Mouse (Mus musculus) left cerebral cortex, postnatal 14 days (tissue): ENCODE results near the gene Large1. TPM values are rescaled to one million over a fixed set of nuclear protein-coding genes. Genes with fewer than 3 reads are reported as not detected.
A peak's percentile ranks its signal among the peaks of the same experiment; 100 is the strongest.

Experiments
- DNase-seq, 2 experiments: peaks; one replicate each; pipeline ENCODE4 v3.0.0; 2021 to 2022; ENCODE audit warnings: low spot score in 2 of 2, mixed read lengths in 1 of 2
- intact Hi-C: fragments of 180-260 bp; cut with DNase I; formaldehyde crosslinking; loops from one replicate; pipeline ENCODE4 v1.15.1; 2025
- microRNA-seq, 2 experiments: library from miRNA; unstranded; fragments of <30 nt; microRNA quantifications; one replicate each; pipeline ENCODE4 v1.2.0; 2022
- total RNA-seq, 2 experiments: library from RNA; stranded (reverse); gene quantifications; 2 replicates each; pipeline ENCODE4 v1.2.3; 2021

The Large1 gene
- total RNA-seq, 2 experiments from 2014 or later, result 157 to 166 TPM

DNA sequence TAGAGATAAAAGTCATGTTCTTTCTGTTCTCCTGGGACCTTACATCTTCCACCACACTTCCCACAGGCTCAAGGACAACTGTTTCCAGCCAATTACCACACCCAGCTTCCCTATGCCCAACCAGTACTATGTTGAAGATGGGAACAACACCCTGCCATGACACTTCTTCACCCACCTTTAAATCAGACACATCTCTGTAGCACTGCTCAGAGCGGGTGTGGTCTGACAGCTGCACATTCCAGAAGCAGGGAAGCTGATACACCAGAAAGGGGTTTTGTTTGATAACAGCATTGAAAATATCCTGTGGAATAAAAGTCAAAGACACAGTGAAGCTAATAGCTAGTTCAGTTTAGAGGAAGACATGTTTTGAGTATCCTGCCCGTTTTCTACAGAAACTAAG, 470.3 kb downstream of the Large1 start:
- intact Hi-C loops, result no loop called here

GRCm38 (mm10) chr8:72873411-72873810, 479.9 kb downstream of the Large1 start:
- DNase-seq, result no peak
- intact Hi-C loops, result no loop called here

More for the DNA sequence above, 470.3 kb downstream of the Large1 start:
- no peak for DNase-seq

- no peak for DNase-seq
- intact Hi-C loops, result no loop called here
These were observed 506.5 kb downstream of the Large1 start for GRCm38 (mm10) chr8:72846881-72847280.

GRCm38 (mm10) chr8:72835863-72836262, 517.5 kb downstream of the Large1 start:
- intact Hi-C loops, result no loop called here
- DNase-seq, result no peak

DNA sequence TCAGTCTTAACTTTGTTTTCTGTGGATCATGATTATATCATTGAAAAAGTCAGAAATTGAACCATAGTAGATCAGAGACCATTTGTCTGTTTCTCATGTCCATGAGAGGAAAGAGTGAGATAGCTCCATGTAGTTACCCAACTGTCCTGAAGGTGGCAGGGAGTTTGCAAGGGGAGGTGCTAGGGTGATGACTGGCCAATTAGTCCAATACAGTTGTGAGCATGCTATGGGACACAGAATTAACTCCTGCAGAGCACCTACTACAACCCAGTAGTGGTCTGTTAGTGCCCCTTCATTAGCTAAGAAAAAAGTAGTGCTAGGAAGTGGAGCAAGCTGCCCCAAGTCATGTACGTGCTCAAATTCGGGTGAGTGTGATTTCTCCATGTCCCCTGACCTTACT, 520.2 kb downstream of the Large1 start:
- no peak for DNase-seq
- intact Hi-C loops, result no loop called here

GRCm38 (mm10) chr8:72832371-72832770, 521.0 kb downstream of the Large1 start:
- DNase-seq, result no peak
- intact Hi-C loops, result no loop called here

DNA sequence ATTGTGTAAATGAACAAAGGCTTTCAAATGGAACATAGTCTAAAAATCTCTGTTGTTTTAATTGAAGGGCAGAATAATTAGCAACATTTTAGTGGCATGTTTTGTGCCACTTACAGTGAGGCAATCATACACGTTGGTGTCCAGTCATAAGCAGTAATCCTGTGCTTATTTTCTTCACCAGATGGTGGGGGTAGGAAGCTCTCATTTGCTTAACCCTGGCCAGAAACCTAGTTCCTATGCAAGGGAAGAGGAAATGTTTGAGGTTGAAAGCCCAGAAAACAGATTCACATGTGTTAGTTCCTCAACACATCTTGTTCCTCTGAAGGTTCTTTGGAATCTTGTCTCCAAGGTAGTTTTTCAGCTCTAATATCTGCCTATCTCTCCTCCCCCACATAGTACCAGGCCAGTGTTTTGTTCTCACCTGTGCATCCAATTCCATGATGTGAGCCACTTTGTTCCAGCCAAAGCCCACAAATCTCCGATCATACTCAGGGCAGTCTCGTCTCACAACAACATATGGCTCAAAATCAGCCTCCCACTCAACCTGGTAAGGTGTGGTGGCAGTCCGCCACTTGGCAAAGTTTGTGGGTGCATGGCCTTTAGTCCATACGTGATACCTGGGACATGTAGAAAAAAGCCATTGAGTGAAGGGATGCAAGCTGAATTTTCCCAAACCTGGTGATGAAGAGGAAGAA, 535.5 kb downstream of the Large1 start:
- no peak for DNase-seq
- intact Hi-C loops, result no loop called here

DNA sequence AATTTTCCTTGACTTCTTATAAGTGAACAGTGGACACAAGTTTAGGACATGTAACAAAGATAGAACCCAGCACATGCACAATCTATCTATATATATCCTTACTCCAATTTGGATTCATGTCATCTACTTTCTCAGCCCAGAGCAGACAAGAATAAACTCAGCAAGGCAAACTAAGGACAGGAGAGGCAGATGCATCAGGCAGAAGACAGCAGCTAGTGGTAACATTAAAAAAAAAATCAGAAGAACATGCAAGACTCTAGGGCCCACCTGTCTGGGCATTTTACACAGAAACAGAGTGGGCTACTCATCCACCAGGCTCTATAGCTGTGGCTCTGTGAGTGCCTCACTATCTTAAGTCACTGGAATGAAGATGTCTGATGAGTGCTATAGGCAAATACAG, 536.7 kb downstream of the Large1 start:
- peak in 1 of 2 experiments; percentile 55 for DNase-seq
- intact Hi-C loops, result no loop called here

DNA sequence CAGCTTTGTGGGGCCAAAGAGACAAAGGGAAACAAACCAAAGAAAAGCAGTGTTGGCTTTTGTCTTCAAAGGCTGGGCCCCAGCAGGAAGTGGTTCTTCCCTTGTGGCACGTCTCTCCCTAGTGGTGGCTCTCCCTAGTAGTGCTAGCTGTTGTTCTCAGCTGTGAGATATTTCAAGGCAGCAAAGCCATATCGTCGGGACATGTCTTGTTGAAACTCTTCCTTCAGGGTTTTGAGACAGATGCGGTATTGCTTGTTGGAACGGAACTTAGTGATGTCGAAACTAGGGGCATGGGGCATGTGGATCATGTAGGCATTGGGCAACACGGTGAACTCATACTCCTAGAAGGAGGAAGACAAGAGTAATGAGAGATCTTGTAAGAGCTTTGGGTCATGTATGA, 537.7 kb downstream of the Large1 start:
- intact Hi-C loops, result no loop called here
- no peak for DNase-seq

- DNase-seq, result no peak
- intact Hi-C loops, result no loop called here
These were observed 540.6 kb downstream of the Large1 start for GRCm38 (mm10) chr8:72812690-72813089.

DNA sequence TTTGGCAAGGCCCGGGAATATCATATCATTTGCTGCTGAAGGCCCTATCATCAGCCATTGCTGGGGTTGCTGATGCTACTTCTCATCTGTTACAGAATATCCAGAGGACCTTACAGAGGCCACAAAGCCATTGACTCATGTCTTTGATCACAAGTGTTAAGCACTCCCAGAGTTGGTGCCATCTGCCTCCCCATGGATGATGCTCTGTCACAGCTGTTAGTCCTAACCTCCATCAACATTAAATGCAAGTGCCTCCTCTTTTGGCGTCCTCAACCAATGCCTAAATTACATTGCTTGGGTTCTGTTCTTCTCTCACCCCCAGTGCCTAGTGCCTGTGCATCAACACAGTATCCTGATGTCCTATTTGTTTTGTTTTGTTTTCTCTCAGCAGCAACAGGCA, 551.8 kb downstream of the Large1 start:
- no peak for DNase-seq

GRCm38 (mm10) chr8:72780644-72781043, 572.7 kb downstream of the Large1 start:
- no peak for DNase-seq
- intact Hi-C loops, result no loop called here

More for the DNA sequence above, 551.8 kb downstream of the Large1 start:
- intact Hi-C loops, result no loop called here

- DNase-seq, result no peak
- intact Hi-C loops, result no loop called here
These were observed 575.5 kb downstream of the Large1 start for GRCm38 (mm10) chr8:72777797-72778196.

DNA sequence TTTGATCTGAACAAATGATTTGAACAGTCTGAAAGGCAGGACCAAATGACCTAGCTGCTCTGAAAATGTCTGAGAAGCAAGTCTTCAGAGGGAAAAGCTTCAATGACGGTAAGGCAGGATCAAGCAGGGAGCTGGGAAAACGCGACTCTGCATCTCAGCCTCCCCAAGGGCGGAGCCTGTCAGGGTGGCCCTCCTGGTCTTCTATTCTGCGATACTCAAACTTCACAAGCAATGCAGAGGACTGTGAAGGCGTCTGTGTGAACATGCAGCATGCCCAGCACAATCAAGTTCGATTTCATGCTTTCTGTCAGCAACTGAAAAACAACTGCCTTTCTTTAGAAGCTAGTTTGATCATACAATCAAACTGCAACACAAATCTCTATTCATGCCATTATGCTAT, 586.6 kb downstream of the Large1 start:
- no peak for DNase-seq
- intact Hi-C loops, result no loop called here

GRCm38 (mm10) chr8:72765696-72766095, 587.6 kb downstream of the Large1 start:
- intact Hi-C loops, result no loop called here
- no peak for DNase-seq

Small RNA genes within 50 kb of the gene (microRNA-seq; reads per million reads assigned to microRNA genes)
- gene Mir28b, result 0.26 to 0.34 reads per million in 2 experiments
